Mouse (Mus musculus) testis, adult 2 months (tissue): ENCODE measurements around the gene Eef1akmt1. TPM values are rescaled to one million over a fixed set of nuclear protein-coding genes. Genes with fewer than 3 reads are reported as not detected.

Experiments used
- H3K27ac ChIP-seq: fragments of 200-500 bp; 2 replicates; pipeline ENCODE4 v1.5.1; 2012; ENCODE audit warnings: low read depth, low read length; ENCODE audit not compliant: control insufficient read depth, insufficient read depth
- H3K27me3 ChIP-seq: fragments of 200-500 bp; 2 replicates; pipeline ENCODE4 v1.6.1; 2012; ENCODE audit warnings: mild to moderate bottlenecking, low read length, moderate library complexity; ENCODE audit not compliant: control insufficient read depth, insufficient read depth
- H3K36me3 ChIP-seq: fragments of 200-500 bp; 2 replicates; pipeline ENCODE4 v1.6.1; 2012; ENCODE audit warnings: mild to moderate bottlenecking, low read length; ENCODE audit not compliant: control insufficient read depth, insufficient read depth
- H3K4me1 ChIP-seq: fragments of 200-500 bp; 2 replicates; pipeline ENCODE4 v1.6.1; 2012; ENCODE audit warnings: low read length; ENCODE audit not compliant: control insufficient read depth, insufficient read depth
- H3K4me3 ChIP-seq: fragments of 200-500 bp; 2 replicates; pipeline ENCODE4 v1.5.1; 2012; ENCODE audit warnings: low read depth, mild to moderate bottlenecking, low read length, moderate library complexity, mixed read lengths; ENCODE audit not compliant: control insufficient read depth
- CTCF ChIP-seq: fragments of 200-500 bp; IDR thresholded peaks from 2 replicates; pipeline ENCODE4 v1.5.1; 2012; ENCODE audit warnings: low read depth, mild to moderate bottlenecking, inconsistent platforms, low read length, moderate library complexity; ENCODE audit not compliant: control insufficient read depth, insufficient read depth, insufficient replicate concordance
- POLR2A ChIP-seq: fragments of 200-500 bp; IDR thresholded peaks from 2 replicates; pipeline ENCODE4 v1.6.1; 2012; ENCODE audit warnings: low read depth, mild to moderate bottlenecking, inconsistent platforms, low read length, moderate library complexity; ENCODE audit not compliant: control insufficient read depth
- polyA plus RNA-seq: library from polyadenylated mRNA; depleted of rRNA; stranded (reverse); fragments of >200 nt; gene quantifications from 2 replicates; pipeline ENCODE4 v1.2.3, GENCODE M21; 2012

The Eef1akmt1 gene
- polyA plus RNA-seq, 1 experiment = 15.9 TPM

- no peaks in the 10 kb centered on the region for H3K27me3 ChIP-seq
- H3K27ac ChIP-seq = no peak overlapping the region
Measured at GRCm38 (mm10) chr14:57536820-57537219, 34.6 kb downstream of the Eef1akmt1 start.

GRCm38 (mm10) chr14:57535646-57536045, 35.8 kb downstream of the Eef1akmt1 start:
- H3K27me3 ChIP-seq = no peaks in the 10 kb centered on the region
- no peak for TF ChIP-seq CTCF
- no peak for TF ChIP-seq POLR2A

More at GRCm38 (mm10) chr14:57536820-57537219, 34.6 kb downstream of the Eef1akmt1 start:
- H3K36me3 ChIP-seq = no peaks in the 10 kb centered on the region
- H3K4me3 ChIP-seq = peak overlapping the region; percentile 46
- TF ChIP-seq POLR2A = no peak
- no peak for TF ChIP-seq CTCF
- peaks cover 2% of the 10 kb centered on the region; the same call in 1 of the 2 replicates for H3K4me1 ChIP-seq

GRCm38 (mm10) chr14:57534961-57535360, 36.5 kb downstream of the Eef1akmt1 start:
- Histone ChIP-seq H3K4me1 (peaks cover 2% of the 10 kb centered on the region; the same call in 1 of the 2 replicates), H3K27me3 (no peaks in the 10 kb centered on the region), H3K36me3 (no peaks in the 10 kb centered on the region), H3K27ac (no peak overlapping the region), H3K4me3 (no peak overlapping the region)
- TF ChIP-seq POLR2A (no peak), CTCF (no peak)

More at GRCm38 (mm10) chr14:57535646-57536045, 35.8 kb downstream of the Eef1akmt1 start:
- no peak overlapping the region for H3K4me3 ChIP-seq
- peaks cover 2% of the 10 kb centered on the region; the same call in 1 of the 2 replicates for H3K4me1 ChIP-seq
- H3K36me3 ChIP-seq = no peaks in the 10 kb centered on the region
- H3K27ac ChIP-seq = no peak overlapping the region

GRCm38 (mm10) chr14:57534346-57534745, 37.1 kb downstream of the Eef1akmt1 start:
- no peak for TF ChIP-seq CTCF
- no peak for TF ChIP-seq POLR2A
- peaks cover 2% of the 10 kb centered on the region; the same call in 1 of the 2 replicates for H3K4me1 ChIP-seq
- no peak overlapping the region for H3K27ac ChIP-seq
- no peaks in the 10 kb centered on the region for H3K27me3 ChIP-seq
- no peak overlapping the region for H3K4me3 ChIP-seq
- H3K36me3 ChIP-seq = no peaks in the 10 kb centered on the region

- Histone ChIP-seq H3K4me3 (no peak overlapping the region), H3K27ac (no peak overlapping the region), H3K27me3 (no peaks in the 10 kb centered on the region), H3K4me1 (peaks cover 2% of the 10 kb centered on the region; the same call in 1 of the 2 replicates), H3K36me3 (no peaks in the 10 kb centered on the region)
- TF ChIP-seq POLR2A = no peak
Measured at GRCm38 (mm10) chr14:57533841-57534240, 37.6 kb downstream of the Eef1akmt1 start.

- Histone ChIP-seq H3K27me3 (no peaks in the 10 kb centered on the region), H3K4me3 (no peak overlapping the region), H3K36me3 (no peaks in the 10 kb centered on the region), H3K4me1 (peaks cover 2% of the 10 kb centered on the region; the same call in 1 of the 2 replicates), H3K27ac (no peak overlapping the region)
- no peak for TF ChIP-seq POLR2A
- TF ChIP-seq CTCF = peak; percentile 85
Measured at GRCm38 (mm10) chr14:57533214-57533613, 38.2 kb downstream of the Eef1akmt1 start.

- no peak for TF ChIP-seq CTCF
- no peak for TF ChIP-seq POLR2A
- no peaks in the 10 kb centered on the region for H3K27me3 ChIP-seq
- peaks cover 2% of the 10 kb centered on the region; the same call in 1 of the 2 replicates for H3K4me1 ChIP-seq
- no peaks in the 10 kb centered on the region for H3K36me3 ChIP-seq
- H3K27ac ChIP-seq = no peak overlapping the region
- no peak overlapping the region for H3K4me3 ChIP-seq
Measured at GRCm38 (mm10) chr14:57532577-57532976, 38.8 kb downstream of the Eef1akmt1 start.

- TF ChIP-seq POLR2A (no peak), CTCF (no peak)
- Histone ChIP-seq H3K27me3 (no peaks in the 10 kb centered on the region), H3K36me3 (no peaks in the 10 kb centered on the region), H3K27ac (no peak overlapping the region), H3K4me1 (peaks cover 3% of the 10 kb centered on the region), H3K4me3 (no peak overlapping the region)
Measured at GRCm38 (mm10) chr14:57529786-57530515, 41.5 kb downstream of the Eef1akmt1 start.
